Mouse (Mus musculus): ENCODE results near the gene Metap1. TPM values are rescaled to one million over a fixed set of nuclear protein-coding genes. Genes with fewer than 3 reads are reported as not detected.
"Not testable (repeated sequence)": the region's sequence is repeated elsewhere in the genome, so short reads cannot be mapped to it uniquely, and the experiment has no call there.

The Metap1 gene
- polyA plus RNA-seq, 1 experiment: 105 TPM

DNA sequence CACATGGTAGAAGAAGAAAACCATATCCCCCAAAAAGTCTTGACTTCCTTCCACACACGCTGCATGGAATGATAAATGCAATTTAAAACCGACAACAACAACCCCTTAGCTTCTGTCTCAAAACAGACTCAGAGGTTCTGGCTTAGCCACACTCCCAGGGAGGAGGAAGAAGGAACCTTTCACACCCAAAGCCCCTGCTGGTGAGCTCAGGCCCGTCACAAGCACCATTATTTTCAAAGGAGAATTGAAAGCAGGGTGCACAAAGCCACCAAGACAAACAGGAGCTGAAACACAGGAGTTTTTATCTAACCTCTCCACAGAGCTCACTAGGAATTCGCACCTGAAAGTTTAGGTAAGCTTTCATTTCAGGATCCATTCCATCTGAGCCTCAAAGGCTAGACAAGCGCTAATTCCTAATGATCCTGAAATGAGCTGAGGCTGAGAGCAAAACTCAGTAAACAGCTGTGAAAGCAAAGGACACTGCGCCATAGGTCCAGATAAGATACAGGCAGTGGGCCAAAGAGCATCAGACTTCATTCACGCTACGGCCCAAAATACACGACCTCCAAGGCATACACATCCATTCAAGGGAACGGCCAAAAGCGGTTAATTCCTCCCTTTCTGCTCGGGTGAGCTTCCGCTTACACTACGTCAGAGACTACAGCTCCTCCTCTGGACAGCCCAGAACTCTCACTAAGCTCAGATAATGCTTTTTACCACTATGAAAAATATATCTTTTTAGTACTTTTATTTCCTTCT, 7.6 kb downstream of the Metap1 start:
- Histone ChIP-seq H3K27me3 (ENCODE audit: control insufficient read depth, insufficient read depth, low read length, poor library complexity, severe bottlenecking) (no peaks in the 10 kb centered on the region), H3K9ac (ENCODE audit: low read depth, poor library complexity, severe bottlenecking) (no peak overlapping the region), H3K27ac (ENCODE audit: insufficient read depth, low read length) (no peak overlapping the region), H3K4me3 (ENCODE audit: low read depth, low read length) (no peak overlapping the region), H3K36me3 (ENCODE audit: control insufficient read depth, insufficient read depth, low read length, poor library complexity, severe bottlenecking) (peaks cover 27% of the 10 kb centered on the region), H3K9me3 (replicated peaks; ENCODE audit: control insufficient read depth, insufficient read depth, low read length, poor library complexity, severe bottlenecking) (no peaks in the 10 kb centered on the region), H3K4me1 (ENCODE audit: control insufficient read depth, insufficient read depth, low read length) (no peaks in the 10 kb centered on the region)
- TF ChIP-seq EP300 (IDR thresholded peaks at IDR 0.05; ENCODE audit: insufficient read depth, low read depth, low read length): no peak
- TF ChIP-seq CTCF (IDR thresholded peaks at IDR 0.05; ENCODE audit: low read depth, low read length): no peak
- no peak for TF ChIP-seq POLR2A (IDR thresholded peaks at IDR 0.05; ENCODE audit: insufficient read depth, low read length)

DNA sequence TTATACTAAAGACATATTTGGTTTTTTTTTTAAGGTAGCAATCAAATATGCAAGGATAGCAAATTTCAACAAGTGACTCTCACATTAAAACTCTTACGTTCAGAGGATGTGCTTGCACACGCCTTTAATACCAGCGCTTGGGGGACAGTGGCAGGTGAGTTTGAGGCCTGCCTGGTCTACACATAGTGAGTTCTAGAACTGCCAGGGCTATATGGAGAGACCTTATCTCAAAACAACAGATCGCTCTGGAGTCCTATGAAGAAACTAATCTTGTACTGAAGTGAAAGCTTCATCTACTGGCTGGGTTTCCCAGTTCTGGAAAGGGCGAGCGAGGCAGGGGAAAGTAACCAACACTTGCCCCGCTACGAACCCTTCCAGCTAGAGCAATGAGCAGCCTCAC, 9.8 kb downstream of the Metap1 start:
- H3K9ac ChIP-seq (ENCODE audit: low read depth, poor library complexity, severe bottlenecking): no peak overlapping the region
- H3K4me1 ChIP-seq (ENCODE audit: control insufficient read depth, insufficient read depth, low read length): no peaks in the 10 kb centered on the region
- TF ChIP-seq EP300 (IDR thresholded peaks at IDR 0.05; ENCODE audit: insufficient read depth, low read depth, low read length): no peak
- no peak for TF ChIP-seq POLR2A (IDR thresholded peaks at IDR 0.05; ENCODE audit: insufficient read depth, low read length)
- TF ChIP-seq CTCF (IDR thresholded peaks at IDR 0.05; ENCODE audit: low read depth, low read length): no peak
- H3K27me3 ChIP-seq (ENCODE audit: control insufficient read depth, insufficient read depth, low read length, poor library complexity, severe bottlenecking): no peaks in the 10 kb centered on the region
- H3K9me3 ChIP-seq (replicated peaks; ENCODE audit: control insufficient read depth, insufficient read depth, low read length, poor library complexity, severe bottlenecking): no peaks in the 10 kb centered on the region
- H3K36me3 ChIP-seq (ENCODE audit: control insufficient read depth, insufficient read depth, low read length, poor library complexity, severe bottlenecking): peaks cover 27% of the 10 kb centered on the region
- no peak overlapping the region for H3K27ac ChIP-seq (ENCODE audit: insufficient read depth, low read length)
- H3K4me3 ChIP-seq (ENCODE audit: low read depth, low read length): no peak overlapping the region

DNA sequence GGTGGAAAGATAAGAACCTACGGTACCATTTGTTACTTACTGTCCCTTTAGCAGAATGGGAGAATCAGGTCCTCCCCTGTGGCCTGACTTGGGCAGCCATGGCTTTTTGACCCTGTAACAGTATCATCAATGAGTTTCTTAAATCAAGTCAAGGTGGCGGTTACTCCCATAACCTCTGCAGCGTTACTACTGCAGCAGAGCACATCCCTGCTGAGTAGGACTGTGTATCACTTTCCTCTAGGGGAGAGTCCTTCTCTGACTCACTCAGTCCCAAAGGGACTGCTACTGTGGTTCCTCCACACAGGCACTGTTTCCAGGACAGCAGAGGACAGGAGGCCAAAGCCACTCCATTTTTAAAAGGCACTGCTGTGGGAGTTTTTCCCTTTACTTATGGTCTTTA, 18.2 kb downstream of the Metap1 start:
- no peak for TF ChIP-seq POLR2A (IDR thresholded peaks at IDR 0.05; ENCODE audit: insufficient read depth, low read length)
- no peak for TF ChIP-seq CTCF (IDR thresholded peaks at IDR 0.05; ENCODE audit: low read depth, low read length)
- no peak for TF ChIP-seq EP300 (IDR thresholded peaks at IDR 0.05; ENCODE audit: insufficient read depth, low read depth, low read length)

GRCm38 (mm10) chr3:138466656-138467055, 22.7 kb downstream of the Metap1 start:
- not testable (repeated sequence) for H3K27ac ChIP-seq (ENCODE audit: insufficient read depth, low read length); H3K9ac ChIP-seq (ENCODE audit: low read depth, poor library complexity, severe bottlenecking); H3K27me3 ChIP-seq (ENCODE audit: control insufficient read depth, insufficient read depth, low read length, poor library complexity, severe bottlenecking); H3K4me1 ChIP-seq (ENCODE audit: control insufficient read depth, insufficient read depth, low read length); H3K4me3 ChIP-seq (ENCODE audit: low read depth, low read length); H3K9me3 ChIP-seq (replicated peaks; ENCODE audit: control insufficient read depth, insufficient read depth, low read length, poor library complexity, severe bottlenecking)
- H3K36me3 ChIP-seq (ENCODE audit: control insufficient read depth, insufficient read depth, low read length, poor library complexity, severe bottlenecking): peaks cover 41% of the 10 kb centered on the region

More for the DNA sequence above, 18.2 kb downstream of the Metap1 start:
- Histone ChIP-seq H3K27ac (ENCODE audit: insufficient read depth, low read length) (no peak overlapping the region), H3K4me1 (ENCODE audit: control insufficient read depth, insufficient read depth, low read length) (no peaks in the 10 kb centered on the region), H3K27me3 (ENCODE audit: control insufficient read depth, insufficient read depth, low read length, poor library complexity, severe bottlenecking) (no peaks in the 10 kb centered on the region), H3K36me3 (ENCODE audit: control insufficient read depth, insufficient read depth, low read length, poor library complexity, severe bottlenecking) (peaks cover 36% of the 10 kb centered on the region), H3K9me3 (replicated peaks; ENCODE audit: control insufficient read depth, insufficient read depth, low read length, poor library complexity, severe bottlenecking) (no peaks in the 10 kb centered on the region), H3K9ac (ENCODE audit: low read depth, poor library complexity, severe bottlenecking) (no peak overlapping the region), H3K4me3 (ENCODE audit: low read depth, low read length) (no peak overlapping the region)

GRCm38 (mm10) chr3:138464573-138465147, 24.7 kb downstream of the Metap1 start:
- Histone ChIP-seq H3K4me1 (ENCODE audit: control insufficient read depth, insufficient read depth, low read length) (no peaks in the 10 kb centered on the region), H3K36me3 (ENCODE audit: control insufficient read depth, insufficient read depth, low read length, poor library complexity, severe bottlenecking) (peaks cover 50% of the 10 kb centered on the region), H3K9me3 (replicated peaks; ENCODE audit: control insufficient read depth, insufficient read depth, low read length, poor library complexity, severe bottlenecking) (no peaks in the 10 kb centered on the region), H3K4me3 (ENCODE audit: low read depth, low read length) (no peak overlapping the region), H3K9ac (ENCODE audit: low read depth, poor library complexity, severe bottlenecking) (no peak overlapping the region), H3K27ac (ENCODE audit: insufficient read depth, low read length) (no peak overlapping the region), H3K27me3 (ENCODE audit: control insufficient read depth, insufficient read depth, low read length, poor library complexity, severe bottlenecking) (no peaks in the 10 kb centered on the region)
- no peak for TF ChIP-seq POLR2A (IDR thresholded peaks at IDR 0.05; ENCODE audit: insufficient read depth, low read length)

DNA sequence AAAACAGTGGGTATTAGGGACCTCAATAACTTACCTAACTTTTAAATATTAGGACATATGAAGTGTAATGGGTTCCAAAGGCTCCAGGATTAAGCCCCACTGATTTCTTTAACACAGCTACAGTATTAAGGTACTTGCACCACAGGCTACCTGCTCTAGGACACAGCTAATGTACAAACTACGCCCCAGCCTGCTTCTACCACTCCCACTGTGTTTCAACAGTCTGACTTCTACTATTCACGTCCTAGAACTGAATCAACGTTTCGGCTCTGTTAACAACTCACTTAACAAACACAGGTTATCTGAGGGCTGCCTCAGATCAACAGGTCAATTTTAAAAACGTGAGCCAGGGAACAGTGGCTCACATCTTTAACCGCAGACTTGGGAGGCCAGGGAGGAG, 25.5 kb downstream of the Metap1 start:
- TF ChIP-seq EP300 (IDR thresholded peaks at IDR 0.05; ENCODE audit: insufficient read depth, low read depth, low read length) (no peak), CTCF (IDR thresholded peaks at IDR 0.05; ENCODE audit: low read depth, low read length) (no peak), POLR2A (IDR thresholded peaks at IDR 0.05; ENCODE audit: insufficient read depth, low read length) (no peak)
- Histone ChIP-seq H3K27ac (ENCODE audit: insufficient read depth, low read length) (no peak overlapping the region), H3K9me3 (replicated peaks; ENCODE audit: control insufficient read depth, insufficient read depth, low read length, poor library complexity, severe bottlenecking) (no peaks in the 10 kb centered on the region), H3K9ac (ENCODE audit: low read depth, poor library complexity, severe bottlenecking) (no peak overlapping the region), H3K4me1 (ENCODE audit: control insufficient read depth, insufficient read depth, low read length) (no peaks in the 10 kb centered on the region), H3K27me3 (ENCODE audit: control insufficient read depth, insufficient read depth, low read length, poor library complexity, severe bottlenecking) (no peaks in the 10 kb centered on the region), H3K4me3 (ENCODE audit: low read depth, low read length) (no peak overlapping the region), H3K36me3 (ENCODE audit: control insufficient read depth, insufficient read depth, low read length, poor library complexity, severe bottlenecking) (peaks cover 53% of the 10 kb centered on the region)

Data from ES-Bruce4 (cell line).